Mouse (Mus musculus) midbrain, embryonic 11.5 days (tissue): ENCODE measurements around the gene Postn. TPM values are rescaled to one million over a fixed set of nuclear protein-coding genes. Genes with fewer than 3 reads are reported as not detected.

Experiments used
- ATAC-seq: fragments of 200-750 bp; cut with Nextera tagmentation; 2 replicates; pipeline ENCODE4 v1.8.0; 2017; ENCODE audit warnings: moderate TSS enrichment, moderate library complexity; ENCODE audit not compliant: low FRiP score
- DNase-seq: peaks from one replicate; pipeline ENCODE4 v3.0.0; 2015; ENCODE audit warnings: low spot score; ENCODE audit errors: missing footprints
- H3K27ac ChIP-seq: fragments of 300-500 bp; sonication (generic); 2 replicates; pipeline ENCODE4 v1.5.1; 2014; ENCODE audit warnings: low read depth, low read length
- H3K27me3 ChIP-seq: fragments of 300-500 bp; sonication (generic); 2 replicates; pipeline ENCODE4 v1.6.1; 2014; ENCODE audit warnings: mild to moderate bottlenecking, low read length, moderate library complexity, mixed read lengths; ENCODE audit not compliant: control insufficient read depth, insufficient read depth
- H3K36me3 ChIP-seq: fragments of 300-500 bp; sonication (generic); 2 replicates; pipeline ENCODE4 v1.6.1; 2014; ENCODE audit warnings: mild to moderate bottlenecking, low read length, moderate library complexity, mixed read lengths; ENCODE audit not compliant: control insufficient read depth, insufficient read depth
- H3K4me1 ChIP-seq: fragments of 300-500 bp; sonication (generic); 2 replicates; pipeline ENCODE4 v1.6.1; 2014; ENCODE audit warnings: low read length; ENCODE audit not compliant: control insufficient read depth, insufficient read depth
- H3K4me2 ChIP-seq: fragments of 300-500 bp; sonication (generic); 2 replicates; pipeline ENCODE4 v1.6.1; 2014; ENCODE audit warnings: mild to moderate bottlenecking, moderate library complexity
- H3K4me3 ChIP-seq: fragments of 300-500 bp; sonication (generic); 2 replicates; pipeline ENCODE4 v1.5.1; 2014; ENCODE audit warnings: low read depth, low read length
- H3K9ac ChIP-seq: fragments of 300-500 bp; sonication (generic); 2 replicates; pipeline ENCODE4 v1.6.1; 2014; ENCODE audit warnings: low read length
- H3K9me3 ChIP-seq: fragments of 300-500 bp; sonication (generic); 2 replicates; pipeline ENCODE4 v1.6.1; 2016; ENCODE audit warnings: low read length; ENCODE audit not compliant: control insufficient read depth
- WGBS: fragments of 180-500 bp; shearing (Covaris S2); extraction: QIAGEN DNeasy Blood & Tissue Kit; methylation state at CpG from one replicate; pipeline ENCODE4 v1.1.7; 2014; 5-methylcytosine and 5-hydroxymethylcytosine counted together
- polyA plus RNA-seq: library from polyadenylated mRNA; unstranded; fragments of >200 nt; fragmentation: Nextera tagmentation; extraction: Ambion mirVana; gene quantifications from 2 replicates; pipeline ENCODE4 v1.2.1, GENCODE M21; 2014

Gene Postn
- polyA plus RNA-seq, 1 experiment from 2014 or later, result 17.4 TPM

GRCm38 (mm10) chr3:54377647-54378046 lies 16.7 kb downstream of the Postn start:
- ATAC-seq (peak; percentile 86), DNase-seq (no peak)
- WGBS, result 9% methylated on average over 2 of the region's 2 CpGs

GRCm38 (mm10) chr3:54378135-54378534 lies 17.2 kb downstream of the Postn start:
- WGBS, result 70% methylated on average over 1 of the region's 1 CpGs
- ATAC-seq, result no peak

More at GRCm38 (mm10) chr3:54377647-54378046, 16.7 kb downstream of the Postn start:
- no peaks in the 10 kb centered on the region for H3K9me3 ChIP-seq
- H3K4me2 ChIP-seq, result no peak overlapping the region
- no peaks in the 10 kb centered on the region for H3K36me3 ChIP-seq
- H3K9ac ChIP-seq, result no peak overlapping the region
- no peak overlapping the region for H3K27ac ChIP-seq
- H3K27me3 ChIP-seq, result no peaks in the 10 kb centered on the region
- no peaks in the 10 kb centered on the region for H3K4me1 ChIP-seq
- no peak overlapping the region for H3K4me3 ChIP-seq

GRCm38 (mm10) chr3:54379981-54380380 lies 19.1 kb downstream of the Postn start:
- WGBS, result 78% methylated on average over 4 of the region's 4 CpGs
- ATAC-seq, result no peak
- no peaks in the 10 kb centered on the region for H3K4me1 ChIP-seq

More at GRCm38 (mm10) chr3:54378135-54378534, 17.2 kb downstream of the Postn start:
- no peaks in the 10 kb centered on the region for H3K27me3 ChIP-seq
- H3K9ac ChIP-seq, result no peak overlapping the region
- H3K9me3 ChIP-seq, result no peaks in the 10 kb centered on the region
- no peaks in the 10 kb centered on the region for H3K4me1 ChIP-seq
- no peaks in the 10 kb centered on the region for H3K36me3 ChIP-seq
- no peak overlapping the region for H3K4me2 ChIP-seq
- no peak overlapping the region for H3K27ac ChIP-seq
- H3K4me3 ChIP-seq, result no peak overlapping the region
- no peak for DNase-seq

GRCm38 (mm10) chr3:54399321-54399720 lies 38.4 kb downstream of the Postn start:
- Histone ChIP-seq H3K27me3 (no peaks in the 10 kb centered on the region), H3K9me3 (no peaks in the 10 kb centered on the region), H3K4me1 (no peaks in the 10 kb centered on the region), H3K36me3 (no peaks in the 10 kb centered on the region), H3K27ac (no peak overlapping the region), H3K4me3 (no peak overlapping the region), H3K9ac (no peak overlapping the region), H3K4me2 (no peak overlapping the region)
- ATAC-seq, result no peak
- no peak for DNase-seq
- 14% methylated on average over 2 of the region's 2 CpGs for WGBS

More at GRCm38 (mm10) chr3:54379981-54380380, 19.1 kb downstream of the Postn start:
- H3K4me3 ChIP-seq, result no peak overlapping the region
- no peak overlapping the region for H3K27ac ChIP-seq
- no peaks in the 10 kb centered on the region for H3K9me3 ChIP-seq
- H3K4me2 ChIP-seq, result no peak overlapping the region
- no peaks in the 10 kb centered on the region for H3K36me3 ChIP-seq
- no peak overlapping the region for H3K9ac ChIP-seq
- no peaks in the 10 kb centered on the region for H3K27me3 ChIP-seq
- DNase-seq, result no peak

GRCm38 (mm10) chr3:54399911-54400310 lies 39.0 kb downstream of the Postn start:
- H3K9ac ChIP-seq, result no peak overlapping the region
- H3K4me2 ChIP-seq, result no peak overlapping the region
- H3K4me1 ChIP-seq, result no peaks in the 10 kb centered on the region
- no peaks in the 10 kb centered on the region for H3K9me3 ChIP-seq
- H3K36me3 ChIP-seq, result no peaks in the 10 kb centered on the region
- H3K27ac ChIP-seq, result no peak overlapping the region
- H3K27me3 ChIP-seq, result no peaks in the 10 kb centered on the region
- WGBS, result 66% methylated on average over 2 of the region's 2 CpGs
- ATAC-seq (no peak), DNase-seq (no peak)
- no peak overlapping the region for H3K4me3 ChIP-seq

GRCm38 (mm10) chr3:54400617-54401016 lies 39.7 kb downstream of the Postn start:
- no peaks in the 10 kb centered on the region for H3K36me3 ChIP-seq
- ATAC-seq, result no peak

GRCm38 (mm10) chr3:54401706-54402105 lies 40.8 kb downstream of the Postn start:
- Histone ChIP-seq H3K4me3 (no peak overlapping the region), H3K4me1 (no peaks in the 10 kb centered on the region), H3K36me3 (no peaks in the 10 kb centered on the region), H3K9ac (no peak overlapping the region), H3K27me3 (no peaks in the 10 kb centered on the region), H3K9me3 (no peaks in the 10 kb centered on the region), H3K27ac (no peak overlapping the region), H3K4me2 (no peak overlapping the region)
- ATAC-seq (no peak), DNase-seq (no peak)
- 85% methylated on average over 5 of the region's 5 CpGs for WGBS

More at GRCm38 (mm10) chr3:54400617-54401016, 39.7 kb downstream of the Postn start:
- Histone ChIP-seq H3K4me1 (no peaks in the 10 kb centered on the region), H3K9me3 (no peaks in the 10 kb centered on the region), H3K9ac (no peak overlapping the region), H3K27ac (no peak overlapping the region), H3K4me2 (no peak overlapping the region), H3K4me3 (no peak overlapping the region), H3K27me3 (no peaks in the 10 kb centered on the region)
- WGBS, result 81% methylated on average over 1 of the region's 1 CpGs
- no peak for DNase-seq

- no peaks in the 10 kb centered on the region for H3K4me1 ChIP-seq
- no peak overlapping the region for H3K4me3 ChIP-seq
- DNase-seq, result no peak
- H3K4me2 ChIP-seq, result no peak overlapping the region
- H3K27ac ChIP-seq, result no peak overlapping the region
- H3K9me3 ChIP-seq, result no peaks in the 10 kb centered on the region
- WGBS, result 61% methylated on average over 3 of the region's 3 CpGs
- H3K36me3 ChIP-seq, result no peaks in the 10 kb centered on the region
- no peak for ATAC-seq
- H3K27me3 ChIP-seq, result no peaks in the 10 kb centered on the region
- no peak overlapping the region for H3K9ac ChIP-seq
Observed at GRCm38 (mm10) chr3:54403791-54404190, 42.9 kb downstream of the Postn start.

GRCm38 (mm10) chr3:54406567-54406966 lies 45.7 kb downstream of the Postn start:
- Histone ChIP-seq H3K36me3 (no peaks in the 10 kb centered on the region), H3K4me3 (no peak overlapping the region), H3K4me1 (no peaks in the 10 kb centered on the region), H3K4me2 (no peak overlapping the region), H3K27ac (no peak overlapping the region), H3K27me3 (no peaks in the 10 kb centered on the region), H3K9ac (no peak overlapping the region), H3K9me3 (no peaks in the 10 kb centered on the region)
- no peak for ATAC-seq
- DNase-seq, result no peak
- 76% methylated on average over 2 of the region's 2 CpGs for WGBS
